Mouse (Mus musculus) G1E (cell line): Measurements from ENCODE around the gene Tvp23b. TPM values are rescaled to one million over a fixed set of nuclear protein-coding genes. Genes with fewer than 3 reads are reported as not detected.

Source experiments
- ATAC-seq: 2 replicates; pipeline ENCODE4 v1.8.0; 2016; ENCODE audit warnings: mild to moderate bottlenecking; ENCODE audit not compliant: insufficient number of reproducible peaks, poor library complexity, low FRiP score, severe bottlenecking; ENCODE audit errors: extremely low read depth
- DNase-seq: peaks from one replicate; pipeline ENCODE4 v3.0.0; 2012; ENCODE audit warnings: low spot score
- H3K27me3 ChIP-seq: 2 replicates; pipeline ENCODE4 v1.6.1; 2012; ENCODE audit warnings: mild to moderate bottlenecking, low read length, inconsistent platforms; ENCODE audit not compliant: insufficient read depth
- H3K36me3 ChIP-seq: replicated peaks from 2 replicates; pipeline ENCODE3; 2012; ENCODE audit warnings: mild to moderate bottlenecking, inconsistent platforms
- H3K4me1 ChIP-seq: 2 replicates; pipeline ENCODE4 v1.6.1; 2012; ENCODE audit warnings: low read depth, low read length, inconsistent platforms, mixed read lengths; ENCODE audit not compliant: insufficient read depth
- H3K4me3 ChIP-seq: 2 replicates; pipeline ENCODE4 v1.5.1; 2012; ENCODE audit warnings: low read depth, mild to moderate bottlenecking, inconsistent platforms, low read length, moderate library complexity, mixed read lengths
- H3K9me3 ChIP-seq: replicated peaks from 2 replicates; pipeline ENCODE4 v1.6.1; 2012; ENCODE audit warnings: inconsistent platforms
- CTCF ChIP-seq: IDR thresholded peaks from 2 replicates; pipeline ENCODE4 v1.5.1; 2012; ENCODE audit warnings: low read depth, low read length, inconsistent platforms, mixed read lengths
- GATA1 ChIP-seq: IDR thresholded peaks from 2 replicates; pipeline ENCODE4 v1.6.1; 2012; ENCODE audit warnings: borderline replicate concordance, low read length, inconsistent platforms, mixed read lengths
- GATA2 ChIP-seq: IDR thresholded peaks from 2 replicates; pipeline ENCODE4 v1.6.1; 2012; ENCODE audit warnings: low read depth, low read length, inconsistent platforms, borderline replicate concordance
- POLR2AphosphoS5 ChIP-seq: IDR thresholded peaks from 2 replicates; pipeline ENCODE4 v1.6.1; 2012; ENCODE audit warnings: low read depth, low read length, inconsistent platforms; ENCODE audit not compliant: insufficient replicate concordance
- TAL1 ChIP-seq: conservative IDR thresholded peaks from 2 replicates; pipeline ENCODE4 v1.6.1; 2012; ENCODE audit warnings: low read depth, low read length, inconsistent platforms, mixed read lengths
- polyA plus RNA-seq: library from polyadenylated mRNA; stranded (reverse); fragments of >175 nt; gene quantifications from 2 replicates; pipeline ENCODE4 v1.2.3, GENCODE M21; 2012
- total RNA-seq, 2 experiments: library from RNA; stranded (forward) in 1 of 2; stranded (reverse) in 1 of 2; fragments of 200-1000 nt in 1 of 2; fragments of >200 nt in 1 of 2; fragmentation: Nextera tagmentation in 1 of 2; gene quantifications; 2 replicates each; pipeline ENCODE4 v1.2.3; 2014 to 2017

Gene Tvp23b
- total and polyA plus RNA-seq, 3 experiments: 3.3 to 53.7 (median 24.8) TPM

DNA sequence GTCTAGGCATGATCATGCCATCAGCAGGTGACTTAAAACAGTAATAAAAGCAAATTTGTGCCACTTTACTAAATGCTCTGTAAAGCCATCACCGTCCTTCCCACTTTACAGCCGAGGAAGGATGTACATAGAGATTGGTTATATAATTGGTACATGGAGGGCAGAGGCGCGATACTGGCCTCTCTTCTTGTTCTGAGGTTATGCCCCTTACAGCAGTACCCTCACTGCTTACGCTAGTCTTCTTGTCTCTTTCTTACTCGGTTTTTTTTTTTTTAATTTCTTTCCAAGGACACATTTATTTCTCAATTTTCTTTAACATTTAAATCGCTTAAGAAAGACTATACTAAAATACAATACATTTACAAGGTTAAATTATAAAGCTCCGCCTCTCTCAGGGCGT is 527 bp upstream of the Tvp23b start:
- peaks cover 18% of the 10 kb centered on the region for H3K36me3 ChIP-seq
- H3K9me3 ChIP-seq: peaks cover 2% of the 10 kb centered on the region; the same call in 1 of the 2 replicates
- H3K4me1 ChIP-seq: peaks cover 15% of the 10 kb centered on the region; the same call in 1 of the 2 replicates
- ATAC-seq: no peak
- peak overlapping the region; percentile 89; the same call in 1 of the 2 replicates for H3K4me3 ChIP-seq
- no peak for DNase-seq
- H3K27me3 ChIP-seq: peaks cover 12% of the 10 kb centered on the region
- TF ChIP-seq GATA1 (no peak), CTCF (no peak), POLR2AphosphoS5 (no peak), GATA2 (no peak), TAL1 (no peak)

DNA sequence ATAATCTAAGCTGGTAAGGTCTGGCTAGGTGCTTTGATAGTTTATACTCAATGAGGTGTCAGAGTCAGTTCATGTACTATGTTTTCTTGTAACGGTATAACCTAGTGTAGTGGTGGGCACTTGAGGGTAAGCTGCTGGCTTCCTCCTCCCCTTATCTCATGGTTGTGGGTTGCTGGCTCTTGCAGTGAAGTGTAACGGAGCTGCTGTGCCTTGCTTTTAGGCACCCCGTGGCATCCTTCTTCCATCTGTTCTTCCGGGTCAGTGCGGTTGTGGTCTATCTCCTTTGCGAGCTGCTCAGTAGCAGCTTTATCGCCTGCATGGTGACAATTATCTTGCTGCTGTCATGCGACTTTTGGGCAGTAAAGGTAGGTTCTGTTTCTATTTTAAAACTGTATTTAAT is 4.2 kb downstream of the Tvp23b start:
- Histone ChIP-seq H3K9me3 (no peaks in the 10 kb centered on the region), H3K4me3 (no peak overlapping the region), H3K27me3 (no peaks in the 10 kb centered on the region), H3K4me1 (peaks cover 15% of the 10 kb centered on the region; the same call in 1 of the 2 replicates), H3K36me3 (peaks cover 59% of the 10 kb centered on the region)
- TF ChIP-seq CTCF (no peak), GATA1 (no peak), GATA2 (no peak), TAL1 (no peak), POLR2AphosphoS5 (no peak)
- ATAC-seq (no peak), DNase-seq (no peak)

DNA sequence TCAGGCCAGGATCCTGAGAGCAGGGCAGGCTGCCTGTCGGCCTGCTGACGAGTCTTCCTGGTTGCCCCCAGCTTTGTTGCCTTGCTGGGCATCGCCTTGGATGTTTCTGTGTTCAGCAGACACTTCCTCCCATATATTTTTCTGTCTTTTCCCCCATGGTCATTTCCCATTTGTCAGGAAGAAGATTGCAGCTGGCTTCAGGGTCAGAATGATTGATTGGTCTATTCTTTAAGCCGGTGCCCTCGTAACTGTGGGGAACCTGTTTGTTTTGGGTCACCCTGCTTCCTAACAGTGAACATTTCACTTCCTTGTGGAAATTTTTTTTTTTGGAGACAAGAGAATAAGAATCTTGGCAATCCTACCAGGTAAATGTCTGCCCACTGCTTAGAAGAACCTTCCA is 6.1 kb downstream of the Tvp23b start:
- Histone ChIP-seq H3K36me3 (peaks cover 78% of the 10 kb centered on the region), H3K9me3 (no peaks in the 10 kb centered on the region), H3K27me3 (no peaks in the 10 kb centered on the region), H3K4me3 (no peak overlapping the region), H3K4me1 (peaks cover 13% of the 10 kb centered on the region; the same call in 1 of the 2 replicates)
- no peak for DNase-seq
- TF ChIP-seq GATA1: no peak
- TF ChIP-seq CTCF: no peak
- TF ChIP-seq POLR2AphosphoS5: no peak
- no peak for TF ChIP-seq GATA2
- no peak for TF ChIP-seq TAL1
- no peak for ATAC-seq

DNA sequence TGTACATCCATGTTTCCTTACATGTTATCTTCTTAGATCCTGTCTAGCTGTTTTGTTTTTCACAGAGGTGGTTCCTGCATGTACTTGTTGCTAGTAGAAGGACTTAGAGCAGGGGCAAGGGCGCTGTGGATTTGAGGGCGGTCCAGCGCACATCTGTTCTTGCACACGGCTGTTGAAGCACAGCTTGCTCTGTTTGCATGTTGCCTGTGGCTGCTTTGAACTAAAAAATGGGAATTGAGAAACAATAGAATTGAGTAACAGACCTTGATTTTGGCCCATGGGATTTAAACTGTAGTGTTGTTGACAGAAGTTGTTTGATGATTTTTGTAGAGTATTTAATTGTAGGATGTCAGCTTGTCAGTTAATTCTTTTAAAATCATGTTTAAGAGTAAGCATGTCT is 11.5 kb downstream of the Tvp23b start:
- no peak for ATAC-seq
- Histone ChIP-seq H3K27me3 (no peaks in the 10 kb centered on the region), H3K36me3 (peaks cover 93% of the 10 kb centered on the region), H3K4me3 (no peak overlapping the region), H3K9me3 (no peaks in the 10 kb centered on the region), H3K4me1 (no peaks in the 10 kb centered on the region)
- TF ChIP-seq GATA2 (no peak), POLR2AphosphoS5 (no peak), GATA1 (no peak), TAL1 (no peak)
- DNase-seq: no peak

DNA sequence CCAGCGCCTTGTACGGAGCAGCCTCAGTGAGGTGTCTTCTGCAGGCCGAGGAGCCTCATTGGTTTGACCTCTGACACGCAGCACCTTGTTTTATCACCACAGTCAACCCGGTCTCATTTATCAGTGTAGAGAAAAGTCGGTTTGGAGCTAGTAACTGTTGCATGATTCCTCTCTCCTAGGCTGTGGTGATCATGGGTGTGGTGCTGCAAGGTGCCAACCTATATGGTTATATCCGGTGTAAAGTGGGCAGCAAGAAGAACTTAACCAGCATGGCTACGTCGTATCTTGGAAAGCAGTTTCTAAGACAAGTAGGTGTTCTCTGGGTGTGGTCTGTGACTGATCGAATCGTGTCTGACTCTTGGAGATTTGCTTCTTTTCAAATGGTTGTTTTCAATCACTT is 12.5 kb downstream of the Tvp23b start:
- no peak overlapping the region for H3K4me3 ChIP-seq
- ATAC-seq (no peak), DNase-seq (no peak)
- no peaks in the 10 kb centered on the region for H3K9me3 ChIP-seq
- no peaks in the 10 kb centered on the region for H3K4me1 ChIP-seq
- H3K27me3 ChIP-seq: no peaks in the 10 kb centered on the region
- H3K36me3 ChIP-seq: peaks cover 93% of the 10 kb centered on the region
- TF ChIP-seq TAL1 (no peak), POLR2AphosphoS5 (no peak), GATA2 (no peak), CTCF (no peak), GATA1 (no peak)

DNA sequence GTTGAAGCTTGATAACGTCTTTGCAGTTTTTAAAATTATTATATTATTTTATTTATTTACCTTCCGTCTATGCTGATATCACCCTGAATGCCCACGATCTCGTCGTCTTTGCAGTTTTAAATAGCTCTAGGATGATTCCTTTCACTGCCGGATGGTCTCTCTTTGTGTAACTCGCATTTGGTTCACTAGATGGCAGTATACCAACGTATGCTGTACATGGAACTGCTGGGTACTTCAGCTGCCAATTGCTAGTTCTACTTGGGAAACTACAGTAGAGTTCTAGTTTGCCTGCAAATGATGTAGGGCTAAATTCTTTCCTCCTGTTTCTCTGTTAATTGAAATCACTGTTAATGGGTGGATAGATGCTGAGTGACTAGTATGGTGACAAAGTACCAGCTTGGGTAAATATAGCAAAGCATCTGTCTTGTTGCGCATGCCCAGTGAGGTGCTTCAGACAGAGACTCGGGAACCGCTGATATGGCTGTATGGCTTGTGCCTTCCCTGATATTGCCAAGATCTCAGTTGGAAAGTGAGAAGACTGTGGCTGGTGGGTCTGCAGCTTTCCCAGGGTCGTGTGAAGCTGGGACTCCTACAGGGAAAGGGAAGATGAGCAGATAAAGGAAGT is 22.6 kb downstream of the Tvp23b start:
- Histone ChIP-seq H3K27me3 (no peaks in the 10 kb centered on the region), H3K4me1 (no peaks in the 10 kb centered on the region), H3K4me3 (no peak overlapping the region), H3K9me3 (no peaks in the 10 kb centered on the region), H3K36me3 (peaks cover 17% of the 10 kb centered on the region)
- ATAC-seq: peak; percentile 66
- peak; percentile 30 for DNase-seq
- TF ChIP-seq POLR2AphosphoS5 (no peak), CTCF (peak; percentile 25)
